Mouse (Mus musculus) frontal cortex, adult 2 months (tissue): ENCODE data around the gene Cyth3. TPM values are rescaled to one million over a fixed set of nuclear protein-coding genes. Genes with fewer than 3 reads are reported as not detected.

Experiments used
- DNase-seq, 2 experiments: peaks; one replicate each; pipeline ENCODE4 v3.0.0; 2022; ENCODE audit warnings: low spot score in 1 of 2; ENCODE audit errors: extremely low spot score in 1 of 2
- polyA plus RNA-seq: library from polyadenylated mRNA; depleted of rRNA; stranded (reverse); fragments of >200 nt; gene quantifications from 2 replicates; pipeline ENCODE4 v1.2.3, GENCODE M21; 2012

Gene Cyth3
- polyA plus RNA-seq, 1 experiment: 29.1 TPM

- DNase-seq: no peak
Measured at GRCm38 (mm10) chr5:143655511-143655943, 33.3 kb downstream of the Cyth3 start.

- DNase-seq: peak in 1 of 2 experiments; percentile 69
Measured at GRCm38 (mm10) chr5:143656708-143657245, 34.5 kb downstream of the Cyth3 start.

- no peak for DNase-seq
Measured at GRCm38 (mm10) chr5:143659021-143659523, 36.8 kb downstream of the Cyth3 start.

GRCm38 (mm10) chr5:143663074-143663687, 40.9 kb downstream of the Cyth3 start:
- DNase-seq: no peak

- DNase-seq: no peak
Measured at GRCm38 (mm10) chr5:143665561-143665960, 43.3 kb downstream of the Cyth3 start.

GRCm38 (mm10) chr5:143666015-143666414, 43.8 kb downstream of the Cyth3 start:
- no peak for DNase-seq

GRCm38 (mm10) chr5:143668884-143669283, 46.6 kb downstream of the Cyth3 start:
- DNase-seq: no peak

- DNase-seq: no peak
Measured at GRCm38 (mm10) chr5:143669393-143669792, 47.1 kb downstream of the Cyth3 start.

GRCm38 (mm10) chr5:143669839-143670238, 47.6 kb downstream of the Cyth3 start:
- no peak for DNase-seq

GRCm38 (mm10) chr5:143670740-143671415, 48.6 kb downstream of the Cyth3 start:
- peak in 1 of 2 experiments; percentile 52 for DNase-seq

- no peak for DNase-seq
Measured at GRCm38 (mm10) chr5:143674576-143674975, 52.3 kb downstream of the Cyth3 start.

- no peak for DNase-seq
Measured at GRCm38 (mm10) chr5:143676218-143676985, 54.2 kb downstream of the Cyth3 start.

GRCm38 (mm10) chr5:143677363-143677762, 55.1 kb downstream of the Cyth3 start:
- no peak for DNase-seq

- no peak for DNase-seq
Measured at GRCm38 (mm10) chr5:143678634-143679271, 56.5 kb downstream of the Cyth3 start.

GRCm38 (mm10) chr5:143679654-143680053, 57.4 kb downstream of the Cyth3 start:
- DNase-seq: no peak

- DNase-seq: no peak
Measured at GRCm38 (mm10) chr5:143683696-143684095, 61.4 kb downstream of the Cyth3 start.

- no peak for DNase-seq
Measured at GRCm38 (mm10) chr5:143684911-143685390, 62.7 kb downstream of the Cyth3 start.

GRCm38 (mm10) chr5:143686456-143686855, 64.2 kb downstream of the Cyth3 start:
- DNase-seq: peak in 1 of 2 experiments; percentile 48

GRCm38 (mm10) chr5:143687589-143687988, 65.3 kb downstream of the Cyth3 start:
- DNase-seq: no peak

- DNase-seq: peak in 1 of 2 experiments; percentile 32
Measured at GRCm38 (mm10) chr5:143690392-143690791, 68.1 kb downstream of the Cyth3 start.
